Mouse (Mus musculus) midbrain, postnatal 0 days (tissue): ENCODE results near the gene BC025920. TPM values are rescaled to one million over a fixed set of nuclear protein-coding genes. Genes with fewer than 3 reads are reported as not detected.

Experiments
- ATAC-seq: fragments of 200-750 bp; cut with Nextera tagmentation; 2 replicates; pipeline ENCODE4 v1.8.0; 2017; ENCODE audit warnings: moderate number of reproducible peaks, mild to moderate bottlenecking, moderate TSS enrichment, moderate library complexity; ENCODE audit not compliant: low FRiP score
- DNase-seq: peaks from one replicate; pipeline ENCODE4 v3.0.0-alpha.2; 2015; ENCODE audit warnings: low spot score
- H3K27ac ChIP-seq: fragments of 300-500 bp; sonication (generic); 2 replicates; pipeline ENCODE4 v1.5.1; 2014; ENCODE audit warnings: low read depth, mild to moderate bottlenecking, low read length, mixed read lengths
- H3K27me3 ChIP-seq: fragments of 300-500 bp; sonication (generic); 2 replicates; pipeline ENCODE4 v1.6.1; 2014; ENCODE audit warnings: low read length, control low read depth, mixed read lengths; ENCODE audit not compliant: insufficient read depth
- H3K36me3 ChIP-seq: fragments of 300-500 bp; sonication (generic); 2 replicates; pipeline ENCODE4 v1.6.1; 2014; ENCODE audit warnings: low read length, control low read depth, mixed read lengths; ENCODE audit not compliant: insufficient read depth
- H3K4me1 ChIP-seq: fragments of 300-500 bp; sonication (generic); 2 replicates; pipeline ENCODE4 v1.6.1; 2014; ENCODE audit warnings: mild to moderate bottlenecking, control low read depth, antibody characterized with exemption, low read length, mixed read lengths; ENCODE audit not compliant: insufficient read depth
- H3K4me2 ChIP-seq: fragments of 300-500 bp; sonication (generic); 2 replicates; pipeline ENCODE4 v1.6.1; 2014; ENCODE audit warnings: low read depth, mild to moderate bottlenecking, low read length, mixed read lengths; ENCODE audit not compliant: poor library complexity, severe bottlenecking
- H3K4me3 ChIP-seq: fragments of 300-500 bp; sonication (generic); 2 replicates; pipeline ENCODE4 v1.5.1; 2014; ENCODE audit warnings: low read depth, mild to moderate bottlenecking, low read length, moderate library complexity
- H3K9ac ChIP-seq: fragments of 300-500 bp; sonication (generic); replicated peaks from 2 replicates; pipeline ENCODE4 v1.6.1; 2014; ENCODE audit warnings: mild to moderate bottlenecking, low read length, moderate library complexity, mixed read lengths; ENCODE audit not compliant: poor library complexity, severe bottlenecking
- H3K9me3 ChIP-seq: fragments of 300-500 bp; sonication (generic); 2 replicates; pipeline ENCODE4 v1.6.1; 2016; ENCODE audit warnings: low read length, control low read depth
- CTCF ChIP-seq: IDR thresholded peaks from 2 replicates; pipeline ENCODE4 v1.5.1; 2016; ENCODE audit warnings: antibody characterized with exemption, mild to moderate bottlenecking
- WGBS: fragments of 180-500 bp; shearing (Covaris S2); extraction: QIAGEN DNeasy Blood & Tissue Kit; methylation state at CpG from one replicate; pipeline ENCODE4 v1.1.7; 2014; 5-methylcytosine and 5-hydroxymethylcytosine counted together
- polyA plus RNA-seq: library from polyadenylated mRNA; unstranded; fragments of >200 nt; fragmentation: Nextera tagmentation; extraction: Ambion mirVana; gene quantifications from 2 replicates; pipeline ENCODE4 v1.2.1, GENCODE M21; 2015
- total RNA-seq: library from RNA; depleted of rRNA; stranded (reverse); fragments of >200 nt; gene quantifications from 2 replicates; pipeline ENCODE4 v1.2.3, GENCODE M21; 2014

BC025920 gene
- total and polyA plus RNA-seq, 2 experiments from 2014 or later: 1.2 to 1.6 TPM

DNA sequence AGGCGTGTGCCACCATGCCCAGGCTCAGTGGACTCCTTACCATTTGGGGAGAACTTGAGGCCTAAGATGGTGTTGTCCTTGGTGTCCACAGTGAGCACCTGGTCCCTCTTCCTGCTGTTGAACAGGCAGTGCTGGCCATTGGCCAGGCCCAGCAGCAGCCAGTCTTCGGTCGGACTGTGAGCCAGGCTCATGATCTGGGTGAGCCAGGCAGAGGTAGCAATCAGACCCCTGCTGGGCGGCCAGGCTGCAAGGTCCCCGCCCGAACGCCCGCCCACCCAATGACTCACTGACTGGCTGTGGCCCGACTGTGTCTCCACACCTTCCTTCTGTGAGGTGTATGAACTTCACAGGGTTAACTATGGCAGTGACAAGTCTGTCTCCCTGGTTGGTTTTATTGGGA, 14.2 kb upstream of the BC025920 start:
- H3K4me2 ChIP-seq: no peak overlapping the region
- H3K4me1 ChIP-seq: peaks cover 13% of the 10 kb centered on the region; the same call in 1 of the 2 replicates
- H3K27ac ChIP-seq: no peak overlapping the region
- DNase-seq (no peak), ATAC-seq (no peak)
- no peaks in the 10 kb centered on the region for H3K9me3 ChIP-seq
- WGBS: 69% methylated on average over 9 of the region's 9 CpGs
- H3K9ac ChIP-seq: no peak overlapping the region
- H3K4me3 ChIP-seq: no peak overlapping the region
- no peak for TF ChIP-seq CTCF
- H3K27me3 ChIP-seq: peaks cover 23% of the 10 kb centered on the region
- peaks cover 10% of the 10 kb centered on the region; the same call in 1 of the 2 replicates for H3K36me3 ChIP-seq

DNA sequence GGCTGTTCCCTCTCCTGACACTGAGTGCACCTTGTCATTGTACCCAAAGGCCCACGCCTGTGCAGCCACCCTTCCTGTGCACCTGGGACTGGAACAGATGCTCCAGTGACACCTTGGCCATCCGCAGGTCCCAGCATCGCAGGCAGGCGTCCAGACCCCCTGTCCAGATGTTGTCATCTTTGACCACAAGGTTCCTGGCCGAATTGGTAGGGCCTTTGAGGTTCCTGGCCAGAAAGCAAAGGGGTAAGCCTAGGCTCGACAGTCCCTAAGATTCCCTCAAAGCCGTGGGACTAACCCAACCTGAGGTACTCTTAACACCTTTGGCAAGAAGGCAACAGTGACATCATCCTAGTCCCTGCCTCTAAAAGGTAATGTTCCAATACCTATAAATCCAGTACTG, 13.4 kb upstream of the BC025920 start:
- peaks cover 23% of the 10 kb centered on the region for H3K27me3 ChIP-seq
- H3K4me3 ChIP-seq: no peak overlapping the region
- no peak for TF ChIP-seq CTCF
- H3K9me3 ChIP-seq: no peaks in the 10 kb centered on the region
- ATAC-seq (no peak), DNase-seq (no peak)
- H3K36me3 ChIP-seq: peaks cover 4% of the 10 kb centered on the region; the same call in 1 of the 2 replicates
- 79% methylated on average over 7 of the region's 7 CpGs for WGBS
- no peak overlapping the region for H3K4me2 ChIP-seq
- no peak overlapping the region for H3K27ac ChIP-seq
- peaks cover 18% of the 10 kb centered on the region; the same call in 1 of the 2 replicates for H3K4me1 ChIP-seq
- no peak overlapping the region for H3K9ac ChIP-seq

- no peak overlapping the region for H3K27ac ChIP-seq
- peaks cover 2% of the 10 kb centered on the region; the same call in 1 of the 2 replicates for H3K36me3 ChIP-seq
- ATAC-seq (no peak), DNase-seq (no peak)
- no peaks in the 10 kb centered on the region for H3K9me3 ChIP-seq
- no peak for TF ChIP-seq CTCF
- no peak overlapping the region for H3K9ac ChIP-seq
- no peak overlapping the region for H3K4me2 ChIP-seq
- H3K27me3 ChIP-seq: peaks cover 26% of the 10 kb centered on the region
- WGBS: 66% methylated on average over 4 of the region's 4 CpGs
- no peak overlapping the region for H3K4me3 ChIP-seq
- H3K4me1 ChIP-seq: peaks cover 18% of the 10 kb centered on the region; the same call in 1 of the 2 replicates
Observed at GRCm38 (mm10) chr10:81593223-81593622, 12.8 kb upstream of the BC025920 start.

DNA sequence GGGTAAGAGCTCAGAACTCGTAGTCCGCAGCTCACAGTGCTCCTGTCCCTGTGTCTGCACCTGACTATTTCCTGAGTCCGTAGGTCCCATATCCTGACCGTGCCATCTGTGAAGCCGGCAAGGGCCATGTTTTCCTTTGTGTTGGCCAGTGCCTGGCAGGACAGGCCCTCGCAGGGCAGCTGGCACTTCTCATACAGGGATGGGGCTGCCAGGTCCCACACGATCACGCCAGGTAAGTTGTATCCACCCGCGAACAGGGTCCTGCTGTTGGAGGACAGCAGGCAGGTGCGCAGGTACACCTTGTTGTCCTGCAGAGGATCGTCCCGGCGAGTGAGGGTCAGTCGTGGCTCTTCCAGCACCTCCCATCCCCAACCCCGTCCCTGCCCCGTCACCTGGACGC, 12.1 kb upstream of the BC025920 start:
- Histone ChIP-seq H3K9me3 (no peaks in the 10 kb centered on the region), H3K4me3 (no peak overlapping the region), H3K4me1 (peaks cover 18% of the 10 kb centered on the region; the same call in 1 of the 2 replicates), H3K36me3 (peaks cover 2% of the 10 kb centered on the region; the same call in 1 of the 2 replicates), H3K9ac (no peak overlapping the region), H3K4me2 (no peak overlapping the region), H3K27ac (no peak overlapping the region), H3K27me3 (peaks cover 26% of the 10 kb centered on the region)
- 85% methylated on average over 18 of the region's 18 CpGs for WGBS
- TF ChIP-seq CTCF: no peak
- no peak for DNase-seq
- no peak for ATAC-seq

DNA sequence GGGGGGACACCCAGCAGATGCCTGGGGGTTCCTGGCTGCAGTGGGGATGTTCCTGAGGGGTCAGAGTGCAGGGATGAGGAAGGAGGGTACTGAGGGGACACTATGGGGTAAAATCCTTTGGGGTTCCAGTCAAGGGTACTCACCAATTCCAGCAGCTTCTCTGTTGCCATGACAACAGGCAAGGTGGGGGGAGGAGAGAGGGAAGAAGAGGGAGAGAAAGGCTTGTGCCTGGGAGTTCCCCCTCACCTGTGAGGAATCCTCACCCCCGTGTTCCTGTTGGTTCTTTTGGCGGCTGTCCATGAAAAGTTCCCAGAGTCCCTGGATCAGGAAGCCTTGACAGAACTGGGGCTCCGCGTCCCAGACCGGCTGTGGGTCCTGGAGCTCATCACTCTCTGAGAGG, 10.5 kb upstream of the BC025920 start:
- Histone ChIP-seq H3K9me3 (no peaks in the 10 kb centered on the region), H3K9ac (no peak overlapping the region), H3K4me3 (no peak overlapping the region), H3K4me1 (peaks cover 19% of the 10 kb centered on the region; the same call in 1 of the 2 replicates), H3K4me2 (no peak overlapping the region), H3K27ac (no peak overlapping the region), H3K36me3 (no peaks in the 10 kb centered on the region), H3K27me3 (peaks cover 26% of the 10 kb centered on the region)
- no peak for ATAC-seq
- no peak for DNase-seq
- TF ChIP-seq CTCF: no peak
- 45% methylated on average over 5 of the region's 5 CpGs for WGBS

- Histone ChIP-seq H3K27ac (no peak overlapping the region), H3K9ac (no peak overlapping the region), H3K4me2 (peak overlapping the region; percentile 28; the same call in 1 of the 2 replicates), H3K4me1 (peaks cover 21% of the 10 kb centered on the region; the same call in 1 of the 2 replicates), H3K4me3 (no peak overlapping the region), H3K36me3 (no peaks in the 10 kb centered on the region), H3K27me3 (peaks cover 26% of the 10 kb centered on the region), H3K9me3 (no peaks in the 10 kb centered on the region)
- WGBS: 3% methylated on average over 10 of the region's 10 CpGs
- no peak for ATAC-seq
- TF ChIP-seq CTCF: no peak
- peak; percentile 36 for DNase-seq
Observed at GRCm38 (mm10) chr10:81596611-81597010, 9.5 kb upstream of the BC025920 start.
